Mouse (Mus musculus): ENCODE results near the gene Mms22l.
"Not testable (repeated sequence)": the region's sequence is repeated elsewhere in the genome, so short reads cannot be mapped to it uniquely, and the experiment has no call there.

Gene Mms22l

DNA sequence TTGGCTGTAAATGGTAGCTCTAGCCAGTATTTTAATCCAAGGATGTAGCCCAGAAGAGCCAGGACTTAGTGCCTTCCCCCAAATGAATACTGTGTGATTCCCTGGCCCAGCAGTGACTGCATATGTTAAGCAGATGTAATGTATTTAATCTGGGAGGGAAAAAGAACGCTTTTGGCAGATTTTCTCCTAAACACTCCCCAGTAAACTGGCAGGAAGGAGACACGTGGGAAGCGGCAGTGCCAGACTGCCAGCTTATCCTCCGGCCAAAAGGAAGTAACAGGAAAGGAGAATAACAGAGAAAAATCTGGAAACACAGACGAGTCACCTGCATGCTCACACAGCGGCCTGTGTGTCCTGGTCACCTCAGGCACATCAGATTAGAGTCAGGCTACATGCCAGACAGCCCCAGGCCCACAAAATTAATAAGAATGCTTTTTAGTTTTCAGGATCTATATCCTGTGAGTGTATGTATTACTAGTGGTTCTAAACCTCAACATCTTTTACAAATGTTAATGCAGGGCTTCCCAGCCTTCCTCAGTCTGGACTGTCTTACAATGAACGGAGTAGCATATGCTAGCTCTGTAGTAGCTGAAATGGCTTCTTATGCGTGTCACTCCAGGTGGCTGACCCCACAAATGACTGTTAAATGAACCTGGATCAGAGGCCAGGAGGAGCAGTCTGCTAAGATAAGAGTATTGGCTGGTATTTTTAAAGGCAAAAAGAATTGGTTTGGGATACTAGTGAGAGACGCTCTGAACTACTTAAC lies 125.4 kb downstream of the Mms22l start:
- no peak for DNase-seq

- no peak for DNase-seq
These were observed 129.8 kb downstream of the Mms22l start for GRCm38 (mm10) chr4:24625951-24626584.

DNA sequence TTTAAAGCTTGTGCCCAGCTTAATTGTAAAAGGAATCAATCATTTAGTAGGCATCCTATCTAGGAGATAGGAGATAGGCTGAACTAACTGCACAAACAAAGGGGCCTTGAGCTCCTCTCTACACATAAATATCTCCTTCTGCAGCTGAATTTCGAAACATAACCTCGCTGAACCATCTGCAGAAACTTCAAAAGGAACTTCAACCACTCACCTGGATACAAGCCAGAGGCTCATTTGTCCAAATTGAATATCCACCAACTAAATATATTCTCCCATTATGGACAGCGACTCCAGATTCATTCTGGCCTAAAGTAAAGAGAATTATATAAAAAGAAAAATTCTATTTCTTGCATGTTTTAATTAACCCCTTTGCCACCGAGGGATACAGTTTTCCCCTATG lies 130.4 kb downstream of the Mms22l start:
- no peak for DNase-seq

- DNase-seq: no peak
These were observed 131.6 kb downstream of the Mms22l start for GRCm38 (mm10) chr4:24627871-24628270.

- no peak for DNase-seq
These were observed 134.2 kb downstream of the Mms22l start for GRCm38 (mm10) chr4:24630430-24630829.

DNA sequence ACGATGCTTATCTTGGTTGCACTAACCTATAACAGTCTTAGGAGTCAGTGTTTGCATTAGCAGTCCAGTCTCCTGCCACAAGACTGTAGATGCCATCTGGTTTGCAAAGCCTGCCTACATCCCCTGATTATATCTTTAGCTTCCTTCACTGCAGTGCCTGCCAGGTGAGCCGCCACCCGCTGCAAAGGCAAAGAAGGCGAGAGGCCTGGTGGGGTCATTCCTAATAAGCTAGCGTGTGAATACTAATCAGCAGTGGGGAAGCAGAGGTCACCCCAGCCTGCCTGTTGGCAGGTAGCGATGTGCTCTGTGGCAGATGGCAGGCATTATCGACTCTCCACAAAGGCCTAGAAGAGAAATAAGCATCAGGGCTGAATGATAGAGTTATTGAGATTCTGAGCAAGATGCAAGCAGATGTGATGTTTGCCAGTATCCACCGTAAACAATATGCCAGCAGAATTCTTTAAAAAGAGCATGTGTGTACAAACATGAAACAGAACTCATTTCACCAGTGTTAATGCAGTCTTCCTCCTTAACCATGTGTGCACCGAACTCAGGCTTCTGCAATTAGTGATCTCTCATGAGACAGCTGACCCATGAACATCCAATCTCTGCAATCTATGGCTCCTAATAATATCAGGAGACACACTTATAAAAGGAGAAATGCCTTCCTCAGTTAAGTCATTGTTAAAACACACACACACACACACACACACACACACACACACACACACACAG lies 135.1 kb downstream of the Mms22l start:
- no peak for DNase-seq

GRCm38 (mm10) chr4:24642306-24642705 lies 146.1 kb downstream of the Mms22l start:
- no peak for DNase-seq

GRCm38 (mm10) chr4:24644735-24645134 lies 148.5 kb downstream of the Mms22l start:
- not testable (repeated sequence) for DNase-seq

All from lung, postnatal 10 days (tissue).